Mouse (Mus musculus) liver, embryonic 14.5 days (tissue): ENCODE data around the gene Pgk1.

Source experiments
- CTCF ChIP-seq: IDR thresholded peaks from 2 replicates; pipeline ENCODE4 v1.5.1; 2016; ENCODE audit warnings: antibody characterized with exemption, low read depth, control low read depth
- EP300 ChIP-seq: IDR thresholded peaks from 2 replicates; pipeline ENCODE4 v1.6.1; 2016; ENCODE audit warnings: antibody characterized with exemption, low read depth

GRCm38 (mm10) chrX:106142936-106143335, 44.0 kb upstream of the Pgk1 start, which contains the start of gene Tlr13:
- TF ChIP-seq CTCF = no peak
- no peak for TF ChIP-seq EP300
